Comparison of ENCODE assay signal across 12 mouse cellular contexts in the genomic region with DNA sequence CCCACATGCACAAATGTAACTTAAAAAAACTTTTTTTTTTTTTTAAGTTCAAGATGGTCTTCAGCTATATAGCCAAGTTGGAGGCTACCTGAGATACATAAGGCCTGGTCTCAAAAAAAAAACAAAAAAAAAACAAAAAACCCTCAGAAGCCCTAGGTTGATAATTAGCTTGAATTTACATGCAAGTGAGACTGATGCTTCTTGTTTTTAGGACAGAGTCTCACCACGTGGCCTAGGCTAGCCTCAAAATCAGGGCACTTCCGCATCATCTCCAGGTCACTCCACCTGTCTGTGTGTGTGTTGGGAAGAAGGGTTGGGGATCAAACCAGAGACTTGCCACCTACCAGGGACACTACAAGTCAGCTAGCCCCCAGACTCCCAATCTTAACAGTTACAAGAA. TPM values are rescaled to one million over a fixed set of nuclear protein-coding genes. Genes with fewer than 3 reads are reported as not detected.
DNase-seq lines count a peak whose midpoint lies in the region; ATAC-seq and TF ChIP-seq lines count a peak whose summit lies in the region.
"Had no signal": no experiment of that assay in that cellular context is flagged by ENCODE, and none has a peak within 500 bp of the region (broad histone marks: within the 10 kb centered on the region; RNA-seq: fewer than 3 reads in every experiment).

A gene (minus strand): TSS at position 112 of the 400 bp plus-strand sequence.

- no peak within 1 kb of the TSS for H3K4me3 ChIP-seq in heart, embryonic 11.5 days (ENCODE audit: low read depth, low read length)
- H3K4me3 ChIP-seq in lung, embryonic 15.5 days, result no peak within 1 kb of the TSS
- H3K4me3 ChIP-seq in limb, embryonic 14.5 days (replicated peaks; ENCODE audit: low read length), result no peak within 1 kb of the TSS
- H3K4me3 ChIP-seq: myocyte had no signal

- no peaks in the 10 kb centered on the region for H3K9me3 ChIP-seq in heart, embryonic 11.5 days (replicated peaks; ENCODE audit: control insufficient read depth, low read length)
- H3K9me3 ChIP-seq in lung, embryonic 15.5 days, result no peaks in the 10 kb centered on the region
- H3K9me3 ChIP-seq in limb, embryonic 14.5 days (ENCODE audit: control insufficient read depth, low read length), result no peaks in the 10 kb centered on the region

- peak within 1 kb of the TSS; percentile 49 for H3K4me2 ChIP-seq in heart, embryonic 11.5 days
- H3K4me2 ChIP-seq in lung, embryonic 15.5 days, result no peak within 1 kb of the TSS
- no peak within 1 kb of the TSS for H3K4me2 ChIP-seq in limb, embryonic 14.5 days (replicated peaks; ENCODE audit: low read depth, low read length, severe bottlenecking)

- peaks cover 13% of the 10 kb centered on the region; the same call in 1 of the 2 replicates for H3K4me1 ChIP-seq in heart, embryonic 11.5 days (ENCODE audit: control insufficient read depth, insufficient read depth, low read length)
- peaks cover 28% of the 10 kb centered on the region for H3K4me1 ChIP-seq in lung, embryonic 15.5 days
- peaks cover 5% of the 10 kb centered on the region for H3K4me1 ChIP-seq in limb, embryonic 14.5 days (ENCODE audit: control insufficient read depth, insufficient read depth, low read length)

- ATAC-seq in heart, embryonic 11.5 days (replicated peaks; ENCODE audit: insufficient number of reproducible peaks, low FRiP score, low TSS enrichment), result no peak
- no peak for ATAC-seq in lung, embryonic 15.5 days (ENCODE audit: borderline replicate concordance, extremely low read depth, low FRiP score, low TSS enrichment)
- no peak for ATAC-seq in activated CD4-positive, CD25-positive, alpha-beta regulatory T cell, adult 4 months
- ATAC-seq in limb, embryonic 14.5 days (ENCODE audit: low FRiP score, low read depth), result no peak

- DNase-seq in heart, postnatal 4 days, result no peak
- no peak for DNase-seq in lung, postnatal 14 days
- no peak for DNase-seq in limb, embryonic 14.5 days (ENCODE audit: low spot score)
- no peak for DNase-seq in embryo, embryonic 10.5 days (ENCODE audit: low spot score)
- no peak for DNase-seq in kidney, adult 18-20 months
- DNase-seq: kidney, adult 9 months; right cerebral cortex, postnatal 14 days; thymus, postnatal 25 days had no signal

- H3K36me3 ChIP-seq in heart, embryonic 11.5 days (ENCODE audit: control insufficient read depth, insufficient read depth, low read length), result peaks cover 7% of the 10 kb centered on the region; the same call in 1 of the 2 replicates
- peaks cover 25% of the 10 kb centered on the region for H3K36me3 ChIP-seq in lung, embryonic 15.5 days
- peaks cover 36% of the 10 kb centered on the region for H3K36me3 ChIP-seq in limb, embryonic 14.5 days (ENCODE audit: control insufficient read depth, insufficient read depth, low read length)

- no peak within 1 kb of the TSS; the same call in 1 of the 2 replicates for H3K27ac ChIP-seq in heart, embryonic 11.5 days (ENCODE audit: low read depth, low read length)
- H3K27ac ChIP-seq in lung, embryonic 15.5 days, result peak within 1 kb of the TSS; percentile 33; the same call in 1 of the 2 replicates
- H3K27ac ChIP-seq in limb, embryonic 14.5 days (replicated peaks; ENCODE audit: low read depth, low read length), result peak within 1 kb of the TSS; percentile 73

- H3K27me3 ChIP-seq in heart, embryonic 11.5 days (ENCODE audit: control insufficient read depth, insufficient read depth, low read length), result no peaks in the 10 kb centered on the region
- H3K27me3 ChIP-seq in lung, embryonic 15.5 days, result no peaks in the 10 kb centered on the region
- H3K27me3 ChIP-seq in limb, embryonic 14.5 days (ENCODE audit: control insufficient read depth, insufficient read depth, low read length), result no peaks in the 10 kb centered on the region

- H3K9ac ChIP-seq in heart, embryonic 11.5 days (ENCODE audit: low read depth, low read length), result no peak within 1 kb of the TSS
- H3K9ac ChIP-seq in lung, embryonic 15.5 days, result no peak within 1 kb of the TSS
- 0 out of 2 replicates have a peak within 1 kb of the TSS, but pooled peaks have one; percentile 21 for H3K9ac ChIP-seq in limb, embryonic 14.5 days (ENCODE audit: low read depth, low read length, severe bottlenecking)

- no peak for TF ChIP-seq POLR2A in limb, embryonic 14.5 days (IDR thresholded peaks at IDR 0.05; ENCODE audit: borderline replicate concordance, extremely low read depth, insufficient read depth, insufficient read length)

- 84% methylated on average over 2 of the region's 2 CpGs for WGBS in heart, embryonic 11.5 days (ENCODE audit: insufficient replicate concordance)
- WGBS in lung, embryonic 15.5 days, result 73% methylated on average over 2 of the region's 2 CpGs
- 91% methylated on average over 2 of the region's 2 CpGs for WGBS in limb, embryonic 14.5 days

RNA-seq across cellular contexts. Expression of the gene that starts here (rescaled TPM):
- polyA plus RNA-seq in heart, embryonic 11.5 days (2014; fragmentation: Nextera tagmentation; extraction: Ambion mirVana), result 4.1 and 4.6 TPM in 2 replicates
- total RNA-seq in heart, postnatal 4 days (2021), result 1 to 10 TPM; 1.3 to 2.0 TPM
- 6.0 and 7.5 TPM in 2 replicates for polyA plus RNA-seq in lung, embryonic 15.5 days (2015; fragmentation: Nextera tagmentation; extraction: Ambion mirVana)
- 10 to 100 TPM; 16.3 to 25.4 TPM for polyA plus RNA-seq in activated CD4-positive, CD25-positive, alpha-beta regulatory T cell, adult 4 months (2017; shearing (Covaris generic))
- 2.6 and 3.2 TPM in 2 replicates for polyA plus RNA-seq in limb, embryonic 14.5 days (2012; rRNA removed)
- 5.2 and 7.0 TPM in 2 replicates for polyA plus RNA-seq in limb, embryonic 14.5 days (2014; fragmentation: Nextera tagmentation; extraction: Ambion mirVana)
